Mouse (Mus musculus): ENCODE results near the gene Tspan2. TPM values are rescaled to one million over a fixed set of nuclear protein-coding genes. Genes with fewer than 3 reads are reported as not detected.

Gene Tspan2
- polyA plus RNA-seq, 2 experiments, result 6.1 to 8.4 TPM

DNA sequence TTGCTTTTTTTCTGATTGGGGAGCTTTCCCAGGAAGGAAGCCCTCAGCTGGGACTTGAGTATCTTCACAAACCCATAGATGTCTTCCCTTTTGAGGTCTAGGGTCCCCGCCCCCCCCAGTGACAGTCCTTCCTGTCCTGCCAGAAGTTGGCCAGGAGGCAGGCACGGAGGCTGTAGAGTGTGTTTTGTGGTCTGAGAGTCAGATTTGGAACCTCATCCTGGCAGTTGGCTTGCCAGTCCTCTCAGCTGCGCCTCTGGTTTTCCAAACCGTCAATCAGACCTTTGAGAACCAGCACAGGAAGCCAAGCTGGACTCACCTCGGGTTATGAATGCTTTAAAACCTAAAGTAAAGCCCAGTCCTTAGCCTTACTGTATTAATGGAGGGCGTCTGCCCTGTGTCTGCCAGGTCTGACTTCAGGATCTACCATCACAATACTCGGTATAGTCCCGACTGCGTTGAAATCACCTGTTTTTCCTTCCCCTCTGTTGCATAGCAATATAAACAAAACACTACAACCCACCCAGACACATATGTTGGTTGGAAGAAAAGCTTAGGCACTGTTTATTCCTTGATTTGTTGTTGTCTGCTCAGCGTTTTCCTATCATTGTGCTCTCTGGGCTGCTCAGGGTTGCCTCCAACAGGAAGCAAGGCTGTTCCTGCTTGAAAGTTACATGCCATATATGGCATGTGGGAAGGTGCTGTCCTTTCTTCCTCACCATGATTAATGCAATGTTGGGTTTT, 4.0 kb downstream of the Tspan2 start:
- Histone ChIP-seq H3K4me1 (ENCODE audit: control insufficient read depth, insufficient read depth, low read length) (0 out of 2 replicates have a peak, but pooled peaks cover 2% of the 10 kb centered on the region), H3K36me3 (ENCODE audit: control insufficient read depth, insufficient read depth, low read length) (no peaks in the 10 kb centered on the region), H3K9me3 (ENCODE audit: control insufficient read depth, low read length) (no peaks in the 10 kb centered on the region), H3K27ac (replicated peaks; ENCODE audit: low read depth, low read length) (no peak overlapping the region), H3K27me3 (ENCODE audit: control insufficient read depth, insufficient read depth, low read length) (no peaks in the 10 kb centered on the region), H3K9ac (ENCODE audit: low read depth, low read length, severe bottlenecking) (no peak overlapping the region), H3K4me3 (replicated peaks; ENCODE audit: low read length) (no peak overlapping the region), H3K4me2 (replicated peaks; ENCODE audit: low read depth, low read length, severe bottlenecking) (no peak overlapping the region)
- ATAC-seq (ENCODE audit: low FRiP score, low read depth) (no peak), DNase-seq (ENCODE audit: low spot score) (no peak)
- no peak for TF ChIP-seq POLR2A (IDR thresholded peaks at IDR 0.05; ENCODE audit: borderline replicate concordance, extremely low read depth, insufficient read depth, insufficient read length)
- 69% methylated on average over 10 of the region's 10 CpGs for WGBS

DNA sequence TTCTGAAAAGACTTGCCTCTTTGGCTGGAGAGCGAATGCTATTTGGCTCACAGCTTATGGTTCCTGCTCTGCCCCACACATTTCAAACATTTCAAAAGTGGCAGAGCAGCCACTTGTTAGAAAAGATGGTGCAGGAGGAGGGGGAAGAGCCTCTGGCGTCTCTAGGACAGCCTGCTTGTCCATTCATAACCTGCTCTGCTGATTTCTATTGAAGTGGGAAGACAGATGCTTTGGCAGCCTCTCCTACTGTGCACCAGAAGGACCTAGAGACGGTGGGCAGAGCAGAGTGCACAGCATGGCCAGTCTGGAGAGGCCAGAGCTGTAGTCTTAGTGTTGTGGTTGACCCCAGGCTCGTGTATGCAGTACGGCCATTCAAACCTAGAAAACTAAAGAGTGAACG, 4.6 kb downstream of the Tspan2 start:
- no peaks in the 10 kb centered on the region for H3K36me3 ChIP-seq (ENCODE audit: control insufficient read depth, insufficient read depth, low read length)
- no peak overlapping the region for H3K4me2 ChIP-seq (replicated peaks; ENCODE audit: low read depth, low read length, severe bottlenecking)
- WGBS, result 81% methylated on average over 6 of the region's 6 CpGs
- TF ChIP-seq POLR2A (IDR thresholded peaks at IDR 0.05; ENCODE audit: borderline replicate concordance, extremely low read depth, insufficient read depth, insufficient read length), result no peak
- no peaks in the 10 kb centered on the region for H3K27me3 ChIP-seq (ENCODE audit: control insufficient read depth, insufficient read depth, low read length)
- H3K27ac ChIP-seq (replicated peaks; ENCODE audit: low read depth, low read length), result no peak overlapping the region
- no peak overlapping the region for H3K4me3 ChIP-seq (replicated peaks; ENCODE audit: low read length)
- DNase-seq (ENCODE audit: low spot score) (no peak), ATAC-seq (ENCODE audit: low FRiP score, low read depth) (no peak)
- H3K9me3 ChIP-seq (ENCODE audit: control insufficient read depth, low read length), result no peaks in the 10 kb centered on the region
- H3K4me1 ChIP-seq (ENCODE audit: control insufficient read depth, insufficient read depth, low read length), result 0 out of 2 replicates have a peak, but pooled peaks cover 2% of the 10 kb centered on the region
- H3K9ac ChIP-seq (ENCODE audit: low read depth, low read length, severe bottlenecking), result no peak overlapping the region

DNA sequence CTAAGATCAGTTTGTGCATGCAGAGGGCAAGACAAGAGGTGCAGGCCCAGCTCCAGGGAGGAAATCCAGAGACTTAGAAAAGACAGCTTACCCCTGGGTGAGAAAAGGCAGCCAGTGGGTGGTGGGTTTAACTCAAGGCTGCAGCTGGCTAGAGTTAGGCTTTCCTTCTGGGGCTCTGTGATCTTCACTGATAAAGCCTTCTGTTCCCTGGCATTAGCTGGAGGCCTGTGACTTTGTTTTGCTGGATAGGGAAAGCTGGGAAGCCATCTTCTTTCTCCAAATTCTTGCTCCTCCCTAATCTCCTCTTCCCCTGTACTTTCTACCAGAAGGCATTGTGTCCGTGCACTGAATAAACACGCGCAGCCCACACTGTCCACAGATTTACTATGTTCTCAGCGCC, 8.4 kb downstream of the Tspan2 start:
- no peaks in the 10 kb centered on the region for H3K9me3 ChIP-seq (ENCODE audit: control insufficient read depth, low read length)
- ATAC-seq (ENCODE audit: low FRiP score, low read depth) (no peak), DNase-seq (ENCODE audit: low spot score) (no peak)
- H3K4me2 ChIP-seq (replicated peaks; ENCODE audit: low read depth, low read length, severe bottlenecking), result no peak overlapping the region
- H3K27ac ChIP-seq (replicated peaks; ENCODE audit: low read depth, low read length), result no peak overlapping the region
- H3K27me3 ChIP-seq (ENCODE audit: control insufficient read depth, insufficient read depth, low read length), result no peaks in the 10 kb centered on the region
- WGBS, result 77% methylated on average over 4 of the region's 4 CpGs
- TF ChIP-seq POLR2A (IDR thresholded peaks at IDR 0.05; ENCODE audit: borderline replicate concordance, extremely low read depth, insufficient read depth, insufficient read length), result no peak
- H3K9ac ChIP-seq (ENCODE audit: low read depth, low read length, severe bottlenecking), result no peak overlapping the region
- no peaks in the 10 kb centered on the region for H3K36me3 ChIP-seq (ENCODE audit: control insufficient read depth, insufficient read depth, low read length)
- H3K4me3 ChIP-seq (replicated peaks; ENCODE audit: low read length), result no peak overlapping the region
- peaks cover 5% of the 10 kb centered on the region for H3K4me1 ChIP-seq (ENCODE audit: control insufficient read depth, insufficient read depth, low read length)

DNA sequence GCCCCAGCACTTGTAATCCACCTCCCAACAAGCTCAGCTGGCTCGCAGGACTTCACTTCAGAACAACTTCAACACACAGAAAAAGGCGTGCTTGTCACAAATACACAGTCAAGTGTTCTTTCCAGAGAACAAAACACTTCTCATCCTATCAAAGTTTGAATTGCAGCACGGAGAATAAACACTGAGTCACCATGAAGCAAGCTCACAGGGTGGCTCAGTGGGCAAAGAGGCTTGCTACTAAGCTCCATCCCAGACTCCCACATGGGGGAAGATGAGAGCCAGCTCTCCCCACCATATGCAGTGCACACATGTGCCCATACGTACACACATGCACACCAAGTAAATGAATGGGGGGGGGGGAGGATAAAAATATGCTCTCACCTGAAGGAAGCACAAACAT, 8.9 kb downstream of the Tspan2 start:
- WGBS, result 74% methylated on average over 4 of the region's 4 CpGs
- Histone ChIP-seq H3K27me3 (ENCODE audit: control insufficient read depth, insufficient read depth, low read length) (no peaks in the 10 kb centered on the region), H3K4me2 (replicated peaks; ENCODE audit: low read depth, low read length, severe bottlenecking) (no peak overlapping the region), H3K9ac (ENCODE audit: low read depth, low read length, severe bottlenecking) (no peak overlapping the region), H3K4me3 (replicated peaks; ENCODE audit: low read length) (no peak overlapping the region), H3K4me1 (ENCODE audit: control insufficient read depth, insufficient read depth, low read length) (peaks cover 5% of the 10 kb centered on the region), H3K9me3 (ENCODE audit: control insufficient read depth, low read length) (no peaks in the 10 kb centered on the region), H3K27ac (replicated peaks; ENCODE audit: low read depth, low read length) (no peak overlapping the region), H3K36me3 (ENCODE audit: control insufficient read depth, insufficient read depth, low read length) (no peaks in the 10 kb centered on the region)
- ATAC-seq (ENCODE audit: low FRiP score, low read depth) (no peak), DNase-seq (ENCODE audit: low spot score) (no peak)
- no peak for TF ChIP-seq POLR2A (IDR thresholded peaks at IDR 0.05; ENCODE audit: borderline replicate concordance, extremely low read depth, insufficient read depth, insufficient read length)

DNA sequence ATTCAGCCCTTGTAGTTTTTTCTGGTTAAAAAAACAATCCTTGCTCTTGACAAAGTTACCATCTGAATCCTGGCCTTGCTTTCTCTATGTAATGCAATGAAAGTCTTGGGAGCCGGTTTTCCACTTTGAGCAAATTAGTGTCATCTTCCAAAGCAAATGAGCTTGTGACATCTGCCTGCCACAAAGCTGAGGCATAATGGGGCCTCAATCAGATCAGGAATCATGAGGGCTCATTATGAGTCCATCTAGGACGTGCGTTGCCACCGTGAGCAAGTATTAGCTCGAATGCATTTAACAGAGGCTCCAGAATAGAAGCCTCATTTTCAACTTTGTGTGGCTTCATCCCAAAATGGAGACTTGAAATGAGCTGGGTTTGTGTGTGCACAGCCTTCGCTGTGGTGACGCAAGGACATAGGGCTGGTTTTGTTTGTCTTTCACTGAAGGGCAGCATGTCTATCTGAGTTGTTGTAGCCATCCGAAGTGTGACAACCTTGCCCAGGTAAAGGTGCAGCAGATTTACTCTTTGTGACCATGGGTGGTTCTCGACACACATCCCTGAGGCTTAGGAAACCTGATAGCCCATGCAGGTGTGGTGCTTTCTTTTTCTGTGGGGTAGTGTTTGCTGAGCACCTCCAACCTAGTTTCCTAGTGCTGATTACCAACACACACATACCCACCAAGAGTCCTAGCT, 9.6 kb downstream of the Tspan2 start:
- DNase-seq (ENCODE audit: low spot score), result no peak
- ATAC-seq (ENCODE audit: low FRiP score, low read depth), result no peak
- no peaks in the 10 kb centered on the region for H3K27me3 ChIP-seq (ENCODE audit: control insufficient read depth, insufficient read depth, low read length)
- TF ChIP-seq POLR2A (IDR thresholded peaks at IDR 0.05; ENCODE audit: borderline replicate concordance, extremely low read depth, insufficient read depth, insufficient read length), result no peak
- H3K9ac ChIP-seq (ENCODE audit: low read depth, low read length, severe bottlenecking), result no peak overlapping the region
- no peaks in the 10 kb centered on the region for H3K9me3 ChIP-seq (ENCODE audit: control insufficient read depth, low read length)
- no peaks in the 10 kb centered on the region for H3K36me3 ChIP-seq (ENCODE audit: control insufficient read depth, insufficient read depth, low read length)
- whole genome bisulfite sequencing, result 85% methylated on average over 9 of the region's 9 CpGs
- no peak overlapping the region for H3K4me3 ChIP-seq (replicated peaks; ENCODE audit: low read length)
- H3K27ac ChIP-seq (replicated peaks; ENCODE audit: low read depth, low read length), result no peak overlapping the region
- no peak overlapping the region for H3K4me2 ChIP-seq (replicated peaks; ENCODE audit: low read depth, low read length, severe bottlenecking)
- H3K4me1 ChIP-seq (ENCODE audit: control insufficient read depth, insufficient read depth, low read length), result peaks cover 5% of the 10 kb centered on the region
